Mouse (Mus musculus) central nervous system, embryonic 14 days (tissue): ENCODE data around the gene Cnn3. TPM values are rescaled to one million over a fixed set of nuclear protein-coding genes. Genes with fewer than 3 reads are reported as not detected.

Experiments used
- polyA plus RNA-seq: library from polyadenylated mRNA; depleted of rRNA; stranded (reverse); fragments of >200 nt; gene quantifications from 2 replicates; pipeline ENCODE4 v1.2.3, GENCODE M21; 2012; rRNA removed

Cnn3 gene
- polyA plus RNA-seq = 504 and 511 TPM in 2 replicates

DNA sequence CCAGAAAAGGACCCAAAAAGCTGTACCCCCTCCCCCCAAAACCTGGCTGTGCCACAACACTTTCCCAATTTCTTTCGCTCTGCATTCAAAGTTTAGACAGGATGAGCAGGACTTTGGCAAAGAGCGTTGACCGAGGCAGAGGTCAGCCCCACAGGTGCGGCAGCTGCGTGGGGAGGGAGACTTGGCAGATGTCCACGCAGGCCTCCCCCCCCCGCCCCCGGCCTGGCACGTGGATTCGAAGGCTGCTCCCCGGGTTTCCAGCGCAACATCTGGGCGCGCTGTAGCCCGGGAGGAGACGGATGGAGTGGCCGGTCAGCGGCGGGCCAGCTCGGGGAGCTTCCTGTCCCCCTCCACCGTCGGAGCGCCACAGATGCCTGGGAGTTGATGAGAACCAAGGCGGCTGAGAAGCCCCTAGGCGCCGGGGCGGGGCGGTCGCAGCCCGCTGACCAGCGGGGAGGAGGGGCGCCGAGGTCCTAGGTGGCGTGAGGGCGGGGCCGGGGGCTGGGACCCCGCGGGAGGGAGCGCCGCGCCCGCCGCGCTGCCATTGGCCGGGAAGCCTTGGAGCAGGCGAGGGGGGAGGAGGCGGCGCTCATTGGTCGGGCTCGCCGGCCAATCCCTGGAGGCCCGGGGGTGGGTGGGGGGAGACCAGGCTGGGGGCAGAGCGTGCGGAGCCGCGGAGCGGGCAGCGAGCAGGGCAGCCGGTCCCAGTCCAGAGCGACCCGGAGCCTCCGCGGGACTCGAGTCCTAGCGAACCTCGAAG, at the start of gene Cnn3:
Gene Cnn3 (plus strand): TSS at position 637 of the 760 bp plus-strand sequence.

Other genes with a start within 250 kb of the Cnn3 start
- 1.8 and 2.1 TPM in 2 replicates for gene Tmem56, start 143.4 kb upstream of the Cnn3 start, polyA plus RNA-seq
- gene Alg14, start 134.7 kb upstream of the Cnn3 start, polyA plus RNA-seq = 17.1 and 18.2 TPM in 2 replicates
- 0.20 and 0.54 TPM in 2 replicates for gene Slc44a3, start 105.9 kb downstream of the Cnn3 start, polyA plus RNA-seq
- gene 4930432M17Rik, start 244.3 kb downstream of the Cnn3 start, polyA plus RNA-seq = not detected in 2 replicates